Mouse (Mus musculus): ENCODE measurements around the gene Bod1l. TPM values are rescaled to one million over a fixed set of nuclear protein-coding genes. Genes with fewer than 3 reads are reported as not detected.

Gene Bod1l
- total RNA-seq, 2 experiments from 2014 or later = 16.5 to 18.9 TPM

GRCm38 (mm10) chr5:41801622-41802021 is 42.5 kb downstream of the Bod1l start:
- DNase-seq = no peak

DNA sequence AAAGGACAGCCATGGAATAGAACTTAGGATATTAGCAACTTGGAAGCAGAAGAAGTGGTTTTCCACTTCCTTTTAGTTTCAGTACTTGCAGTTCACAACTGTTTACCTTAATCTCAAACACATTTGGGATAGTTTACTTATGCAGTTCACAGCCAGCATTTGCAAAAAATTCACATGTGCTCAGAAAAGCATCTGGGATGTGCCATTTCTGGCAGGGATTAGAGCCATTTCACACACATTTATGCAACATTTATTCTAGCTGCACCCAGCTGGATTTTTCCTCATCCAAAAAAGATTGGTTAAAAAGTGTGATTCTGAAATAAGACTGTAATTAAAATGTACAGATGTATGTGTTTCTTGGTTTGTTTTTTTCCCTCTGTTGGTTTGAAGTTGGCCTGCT is 49.7 kb downstream of the Bod1l start:
- no peak for DNase-seq

DNA sequence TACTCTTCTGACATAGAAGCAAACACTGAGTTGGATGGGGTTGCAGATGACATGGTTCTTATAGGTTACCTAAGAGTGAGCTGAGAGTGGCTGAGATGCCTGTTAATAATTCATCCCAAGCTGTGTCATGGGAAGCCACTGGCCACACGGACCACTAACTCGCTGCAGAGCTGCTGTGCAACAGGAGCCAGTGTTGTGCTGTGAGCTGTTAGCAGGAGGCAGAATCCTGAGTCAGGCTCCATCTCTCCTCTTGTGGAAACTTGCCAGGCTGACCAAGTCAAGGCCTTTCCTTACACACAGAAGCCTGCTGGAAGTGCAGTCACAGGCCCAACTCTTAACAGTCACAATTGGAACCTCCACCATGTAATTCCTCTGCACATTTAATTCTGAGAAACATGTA is 53.6 kb downstream of the Bod1l start:
- DNase-seq = no peak

GRCm38 (mm10) chr5:41788877-41789276 is 55.2 kb downstream of the Bod1l start:
- no peak for DNase-seq

- no peak for DNase-seq
These were observed 62.2 kb downstream of the Bod1l start for GRCm38 (mm10) chr5:41781890-41782289.

- DNase-seq = no peak
These were observed 64.1 kb downstream of the Bod1l start for GRCm38 (mm10) chr5:41780026-41780425.

- no peak for DNase-seq
These were observed 68.4 kb downstream of the Bod1l start for GRCm38 (mm10) chr5:41775728-41776127.

- DNase-seq = no peak
These were observed 68.8 kb downstream of the Bod1l start for GRCm38 (mm10) chr5:41775273-41775672.

GRCm38 (mm10) chr5:41768382-41769040 is 75.6 kb downstream of the Bod1l start:
- DNase-seq = peak; percentile 77 to 95

GRCm38 (mm10) chr5:41767296-41768200 is 76.6 kb downstream of the Bod1l start:
- peak in 1 of 2 experiments; percentile 24 for DNase-seq

DNA sequence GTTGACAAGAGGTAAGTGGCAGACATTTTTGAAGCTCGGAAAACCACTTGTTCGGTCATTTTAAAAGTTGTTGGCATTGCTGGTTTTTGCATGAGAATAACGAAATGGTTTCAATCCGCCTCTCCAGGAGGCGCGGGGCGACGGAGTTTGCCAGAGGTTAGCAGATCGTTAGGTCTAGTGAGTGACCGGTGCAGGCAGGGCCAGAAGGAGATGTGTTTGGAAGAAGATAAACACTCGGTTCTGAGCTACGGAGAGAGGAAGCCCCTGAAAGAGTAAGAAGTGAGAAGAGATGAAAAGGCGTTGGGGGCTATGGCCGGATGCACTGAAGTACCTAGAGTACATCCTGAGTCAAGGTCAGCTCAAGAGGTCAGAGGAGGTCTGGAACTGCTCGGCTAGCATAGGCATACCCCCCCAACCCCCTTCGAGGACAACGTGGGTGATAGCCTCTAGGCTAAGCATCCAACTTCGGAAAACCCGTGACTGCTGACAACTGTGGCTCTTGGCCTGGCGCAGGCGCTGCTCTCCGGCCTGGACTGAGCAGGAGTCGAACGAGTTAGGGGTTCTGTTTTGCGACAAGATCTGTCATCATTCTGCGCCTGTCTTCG is 77.6 kb downstream of the Bod1l start:
- DNase-seq = no peak

DNA sequence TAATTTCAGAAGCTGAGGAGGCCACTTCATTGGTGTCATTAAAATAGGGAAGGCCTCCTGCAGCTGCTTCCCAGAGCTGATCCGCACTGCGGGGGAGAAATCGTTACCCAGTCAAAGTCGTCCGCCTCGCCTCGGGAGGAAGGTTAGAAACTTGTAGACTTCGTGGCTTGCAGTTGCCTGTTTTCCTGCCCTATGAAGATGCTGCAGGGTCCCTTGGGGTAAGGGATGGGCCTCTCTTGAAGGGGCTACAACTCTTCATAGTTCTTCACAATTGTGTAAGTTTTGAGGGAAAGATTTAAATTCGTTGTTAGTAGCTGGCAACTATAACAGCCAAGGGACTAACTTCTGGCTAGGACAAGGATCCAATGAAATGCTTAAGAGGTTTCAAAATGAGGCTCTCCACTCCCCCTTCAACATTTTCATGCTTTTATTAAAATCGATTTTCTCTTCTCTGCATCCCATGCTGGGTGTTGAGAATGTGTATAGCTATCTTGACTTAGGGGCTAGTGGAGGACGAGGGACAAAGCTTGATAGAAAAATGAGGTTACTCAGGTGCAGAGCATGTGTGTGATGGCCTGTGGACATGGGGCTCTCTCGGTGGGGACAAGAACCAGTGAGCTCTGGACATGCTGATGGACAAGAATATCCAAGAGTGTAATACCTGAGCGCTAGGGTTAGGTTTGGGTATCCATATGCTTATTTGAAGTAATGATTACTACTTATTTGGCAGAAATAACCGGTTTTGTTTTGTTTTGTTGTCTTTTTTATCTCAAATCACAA is 78.3 kb downstream of the Bod1l start:
- DNase-seq = no peak

DNA sequence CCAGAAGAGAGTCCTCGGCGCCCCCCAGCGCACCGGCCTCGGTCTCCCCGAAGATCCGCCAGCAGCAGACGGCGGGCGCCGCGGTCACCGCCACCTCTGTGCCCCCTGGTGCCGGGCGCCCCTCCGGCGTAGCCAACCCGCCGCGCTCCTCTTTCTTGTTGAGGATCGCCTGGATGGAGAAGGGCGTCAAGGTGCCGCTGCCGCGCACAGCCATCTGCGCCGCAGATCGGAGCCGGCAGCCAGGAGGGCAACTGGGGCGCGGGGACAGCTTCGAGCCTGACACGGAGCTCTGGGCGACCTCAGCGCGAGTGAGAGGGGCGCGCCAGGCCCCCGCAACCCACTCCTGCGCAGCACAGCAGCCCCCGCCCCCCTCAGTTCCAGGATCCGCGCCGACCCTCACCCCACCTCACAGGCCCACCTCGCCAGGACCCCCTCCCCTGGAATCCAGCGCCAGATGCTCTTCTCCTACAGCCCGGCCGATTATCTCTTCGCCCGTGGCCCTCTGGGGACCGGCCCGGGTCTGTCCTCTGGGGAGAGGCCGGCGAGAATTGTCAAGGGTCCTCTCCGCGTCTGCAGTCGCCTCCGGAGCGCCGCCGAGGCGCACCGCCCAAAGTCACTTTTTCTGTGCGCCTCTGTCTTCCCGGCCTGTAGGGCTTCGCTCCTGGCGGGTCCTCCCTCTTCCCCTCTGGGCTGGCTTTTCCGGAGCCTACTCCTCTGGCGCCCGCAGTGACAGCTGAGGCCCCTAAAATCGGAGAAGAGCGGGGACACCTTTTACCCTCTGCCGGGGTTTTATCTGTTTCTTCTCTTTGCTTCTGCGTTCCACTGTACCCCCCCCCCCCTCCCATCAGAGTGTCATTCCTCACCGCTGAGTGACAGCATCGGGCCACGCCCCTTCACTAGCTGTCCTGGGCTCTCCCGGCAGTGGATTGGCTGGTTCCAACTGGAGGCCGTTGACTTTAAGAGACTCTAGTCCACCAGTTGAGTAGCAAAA is 80.1 kb downstream of the Bod1l start, which contains the start of gene Nkx3-2:
TSS of gene Nkx3-2 (minus strand) at position 771 of the 991 bp plus-strand sequence.
- no peak for DNase-seq

- no peak for DNase-seq
These were observed 81.0 kb downstream of the Bod1l start for GRCm38 (mm10) chr5:41762947-41763730.

DNA sequence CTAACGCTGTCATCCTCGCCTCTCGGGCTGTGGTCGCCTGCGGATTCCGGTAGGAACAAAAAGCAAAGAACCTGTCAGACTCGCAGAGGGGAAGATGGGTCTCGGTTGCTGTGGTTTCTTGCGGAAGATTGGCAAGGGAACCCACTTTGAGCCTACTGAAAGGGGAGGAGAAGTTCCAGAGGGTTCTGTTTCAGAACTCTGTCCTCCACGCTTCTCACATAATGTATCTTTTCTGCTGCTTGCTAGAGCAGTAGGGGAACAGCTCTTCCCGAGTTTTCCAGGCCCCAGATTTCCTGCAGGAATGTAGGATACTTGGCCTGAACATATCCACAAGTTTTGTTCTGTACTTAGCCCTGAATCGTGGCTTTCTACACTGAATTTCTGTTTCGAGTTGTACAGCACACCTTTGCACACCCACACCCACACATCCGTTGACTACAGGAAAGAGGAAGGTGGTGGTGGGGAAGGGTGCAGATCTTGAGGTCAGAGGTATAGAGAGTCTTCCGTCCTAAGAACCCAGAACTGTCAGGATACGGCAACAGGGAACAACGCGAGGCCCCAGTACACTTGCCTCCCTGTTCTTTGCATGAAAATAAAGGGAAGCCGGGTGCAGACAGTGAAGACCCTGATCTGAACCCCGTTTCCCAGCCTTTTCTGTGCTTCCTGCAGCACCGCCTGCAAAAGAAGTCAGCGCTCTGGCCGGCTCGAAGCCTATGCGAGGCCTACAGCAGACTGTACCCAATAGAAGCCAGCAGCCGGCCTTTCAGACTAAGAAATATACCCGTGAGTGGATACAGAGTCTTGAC is 81.8 kb downstream of the Bod1l start:
- DNase-seq = no peak

DNA sequence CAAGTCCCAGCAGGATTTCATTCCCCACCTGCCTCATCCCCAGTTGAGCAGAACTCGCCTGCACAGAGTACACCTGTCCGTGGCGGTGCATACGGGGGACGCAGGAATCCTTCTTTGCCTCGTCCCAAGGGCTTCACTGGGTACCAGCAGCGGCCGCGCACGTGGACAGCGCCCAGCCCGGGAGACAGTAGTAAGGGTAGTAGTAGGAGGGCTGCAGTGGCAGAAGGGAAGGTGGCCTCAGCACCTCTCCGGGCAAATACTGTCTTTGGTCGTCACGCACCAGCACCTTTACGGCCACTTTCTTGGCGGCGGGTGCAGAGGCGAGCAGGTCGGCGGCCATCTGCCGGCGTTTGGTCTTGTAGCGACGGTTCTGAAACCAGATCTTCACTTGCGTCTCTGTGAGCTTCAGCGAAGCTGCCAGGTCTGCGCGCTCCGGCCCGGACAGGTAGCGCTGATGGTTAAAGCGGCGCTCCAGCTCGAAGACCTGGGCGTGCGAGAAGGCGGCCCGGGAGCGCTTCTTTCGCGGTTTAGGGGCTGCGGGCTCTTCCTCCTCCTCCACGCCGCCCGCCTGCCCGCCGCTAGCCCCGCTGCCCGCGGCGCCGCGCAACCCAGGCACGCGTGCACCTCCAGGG is 82.5 kb downstream of the Bod1l start:
- no peak for DNase-seq

- DNase-seq = no peak
These were observed 83.1 kb downstream of the Bod1l start for GRCm38 (mm10) chr5:41760831-41761508.

DNA sequence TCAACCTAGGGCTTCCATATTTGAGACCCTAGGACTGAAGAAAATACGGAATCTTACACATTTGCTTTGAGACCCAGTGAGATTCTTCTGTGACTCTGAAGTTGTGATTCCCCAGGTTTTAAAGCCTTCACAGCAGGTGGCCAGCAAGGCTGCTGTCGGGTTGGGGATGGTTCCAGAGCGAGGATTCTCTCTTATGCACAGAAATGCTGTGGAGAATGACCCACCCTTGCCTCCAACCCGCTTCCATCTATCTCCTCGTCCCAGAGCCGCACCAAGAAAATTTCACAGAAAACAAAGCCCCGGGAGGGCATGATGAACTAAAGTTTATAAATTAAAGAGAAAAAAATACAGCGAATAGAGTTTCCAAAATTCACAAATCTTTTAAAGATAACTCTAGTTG is 84.0 kb downstream of the Bod1l start:
- no peak for DNase-seq
